Mouse (Mus musculus): ENCODE measurements around the gene Rnf223. TPM values are rescaled to one million over a fixed set of nuclear protein-coding genes. Genes with fewer than 3 reads are reported as not detected.

Rnf223 gene
- polyA plus RNA-seq, 1 experiment, result 0.33 TPM

GRCm38 (mm10) chr4:156177630-156178029, 47.3 kb downstream of the Rnf223 start:
- peaks cover 49% of the 10 kb centered on the region for H3K36me3 ChIP-seq (ENCODE audit: control insufficient read depth, insufficient read depth, low read length)
- H3K4me1 ChIP-seq (ENCODE audit: control insufficient read depth, insufficient read depth, insufficient read length, low read length), result no peaks in the 10 kb centered on the region
- 94% methylated on average over 9 of the region's 9 CpGs for WGBS
- H3K27ac ChIP-seq (ENCODE audit: insufficient read depth, low read depth, low read length), result no peak overlapping the region
- H3K27me3 ChIP-seq (ENCODE audit: control insufficient read depth, insufficient read depth, low read length), result no peaks in the 10 kb centered on the region
- no peak overlapping the region for H3K4me3 ChIP-seq (ENCODE audit: low read depth, low read length)
- TF ChIP-seq POLR2A (IDR thresholded peaks at IDR 0.05; ENCODE audit: low read depth, low read length) (no peak), CTCF (IDR thresholded peaks at IDR 0.05; ENCODE audit: extremely low read depth, insufficient read length, insufficient replicate concordance, low read depth, low read length) (no peak)

Other genes starting within 250 kb of the Rnf223 start
- 25.2 and 30.8 TPM in 2 replicates for gene Pusl1, start 238.7 kb upstream of the Rnf223 start, polyA plus RNA-seq (2012; rRNA removed)
- gene Acap3, start 238.7 kb upstream of the Rnf223 start, polyA plus RNA-seq (2012; rRNA removed), result 11.1 and 15.9 TPM in 2 replicates
- 73.5 and 206 TPM in 2 replicates for gene Ube2j2, start 186.7 kb upstream of the Rnf223 start, polyA plus RNA-seq (2012; rRNA removed)
- gene C1qtnf12, start 168.2 kb upstream of the Rnf223 start, polyA plus RNA-seq (2012; rRNA removed), result 47.8 and 186 TPM in 2 replicates
- gene B3galt6, start 137.9 kb upstream of the Rnf223 start, polyA plus RNA-seq (2012; rRNA removed), result 5.5 and 7.4 TPM in 2 replicates
- 44.0 and 80.5 TPM in 2 replicates for gene Sdf4, start 137.6 kb upstream of the Rnf223 start, polyA plus RNA-seq (2012; rRNA removed)
- 2.1 and 6.3 TPM in 2 replicates for gene Tnfrsf4, start 116.7 kb upstream of the Rnf223 start, polyA plus RNA-seq (2012; rRNA removed)
- gene Tnfrsf18, start 104.3 kb upstream of the Rnf223 start, polyA plus RNA-seq (2012; rRNA removed), result 3.9 and 6.1 TPM in 2 replicates
- 5.2 and 9.1 TPM in 2 replicates for gene Ttll10, start 71.1 kb upstream of the Rnf223 start, polyA plus RNA-seq (2012; rRNA removed)
- 7.4 and 8.3 TPM in 2 replicates for gene 9430015G10Rik, start 20.5 kb upstream of the Rnf223 start, polyA plus RNA-seq (2012; rRNA removed)
- 53.6 and 101 TPM in 2 replicates for gene Agrn, start 67.0 kb downstream of the Rnf223 start, polyA plus RNA-seq (2012; rRNA removed)
- gene Isg15, start 70.3 kb downstream of the Rnf223 start, polyA plus RNA-seq (2012; rRNA removed), result 28.1 and 90.2 TPM in 2 replicates
- gene AW011738, start 72.8 kb downstream of the Rnf223 start, polyA plus RNA-seq (2012; rRNA removed), result 1.6 and 1.8 TPM in 2 replicates
- gene Perm1, start 85.4 kb downstream of the Rnf223 start, polyA plus RNA-seq (2012; rRNA removed), result 0.06 and 0.09 TPM in 2 replicates
- 30.3 and 46.9 TPM in 2 replicates for gene Plekhn1, start 104.3 kb downstream of the Rnf223 start, polyA plus RNA-seq (2012; rRNA removed)
- 28.7 and 37.0 TPM in 2 replicates for gene Noc2l, start 105.5 kb downstream of the Rnf223 start, polyA plus RNA-seq (2012; rRNA removed)
- gene Samd11, start 125.1 kb downstream of the Rnf223 start, polyA plus RNA-seq (2012; rRNA removed), result 0.29 and 0.34 TPM in 2 replicates
- gene Vmn2r-ps159, start 200.6 kb downstream of the Rnf223 start, polyA plus RNA-seq (2012; rRNA removed), result not detected in 2 replicates